Mouse (Mus musculus): ENCODE results near the gene Chid1.
A peak's percentile ranks its signal among the peaks of the same experiment; 100 is the strongest.

Gene Chid1

DNA sequence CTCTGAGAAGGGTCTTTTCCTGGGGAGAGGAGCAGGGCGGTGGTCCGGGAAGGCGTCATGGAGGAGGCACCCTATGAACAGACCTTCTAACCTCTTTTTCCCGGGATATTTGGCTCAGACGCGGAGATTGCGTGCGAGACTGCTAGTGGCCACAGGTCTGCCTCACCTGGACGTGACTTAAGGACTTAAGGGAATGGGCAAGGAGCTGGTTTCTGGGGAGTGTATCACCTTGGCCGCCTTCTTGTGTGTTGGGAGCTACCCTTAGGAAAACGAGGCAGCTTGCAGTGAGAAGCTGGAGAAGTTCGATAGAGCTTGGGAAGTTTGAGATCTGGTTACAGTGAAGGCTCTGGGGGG, 63.9 kb downstream of the Chid1 start:
- DNase-seq = peak in 1 of 2 experiments; percentile 49

- peak; percentile 93 to 94 for DNase-seq
Measured at GRCm38 (mm10) chr7:141475011-141475804, 64.4 kb downstream of the Chid1 start, which contains the start of the genes Polr2l and Tspan4. Gene Polr2l, minus strand, starts transcription at chr7:141475132. Gene Tspan4, plus strand, starts transcription at chr7:141475240.

DNA sequence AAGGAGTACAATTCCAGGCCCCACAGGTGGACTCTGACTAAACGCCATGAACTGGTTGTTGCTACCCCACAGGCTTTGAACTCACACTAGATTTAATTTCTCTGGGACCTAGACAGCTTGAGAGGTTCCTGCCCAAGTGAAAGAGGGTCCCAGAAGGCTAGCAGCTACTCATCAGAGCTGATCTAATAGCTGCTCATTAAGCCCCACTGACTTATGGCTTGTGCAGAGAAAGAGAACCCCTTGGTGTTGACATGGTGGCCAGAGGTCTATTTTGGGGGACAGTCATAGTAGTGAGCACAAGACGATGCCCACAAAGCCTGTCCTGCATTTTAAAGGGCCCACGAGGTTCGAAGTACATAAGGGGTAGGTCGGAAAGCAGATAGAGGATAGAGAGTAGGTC, 65.5 kb downstream of the Chid1 start:
- DNase-seq = peak in 1 of 2 experiments; percentile 12

- peak in 1 of 2 experiments; percentile 22 for DNase-seq
Measured at GRCm38 (mm10) chr7:141472763-141473162, 66.9 kb downstream of the Chid1 start.

- no peak for DNase-seq
Measured at GRCm38 (mm10) chr7:141472226-141472625, 67.4 kb downstream of the Chid1 start.

- DNase-seq = no peak
Measured at GRCm38 (mm10) chr7:141471236-141471635, 68.4 kb downstream of the Chid1 start.

GRCm38 (mm10) chr7:141470637-141470944, 69.1 kb downstream of the Chid1 start:
- no peak for DNase-seq

DNA sequence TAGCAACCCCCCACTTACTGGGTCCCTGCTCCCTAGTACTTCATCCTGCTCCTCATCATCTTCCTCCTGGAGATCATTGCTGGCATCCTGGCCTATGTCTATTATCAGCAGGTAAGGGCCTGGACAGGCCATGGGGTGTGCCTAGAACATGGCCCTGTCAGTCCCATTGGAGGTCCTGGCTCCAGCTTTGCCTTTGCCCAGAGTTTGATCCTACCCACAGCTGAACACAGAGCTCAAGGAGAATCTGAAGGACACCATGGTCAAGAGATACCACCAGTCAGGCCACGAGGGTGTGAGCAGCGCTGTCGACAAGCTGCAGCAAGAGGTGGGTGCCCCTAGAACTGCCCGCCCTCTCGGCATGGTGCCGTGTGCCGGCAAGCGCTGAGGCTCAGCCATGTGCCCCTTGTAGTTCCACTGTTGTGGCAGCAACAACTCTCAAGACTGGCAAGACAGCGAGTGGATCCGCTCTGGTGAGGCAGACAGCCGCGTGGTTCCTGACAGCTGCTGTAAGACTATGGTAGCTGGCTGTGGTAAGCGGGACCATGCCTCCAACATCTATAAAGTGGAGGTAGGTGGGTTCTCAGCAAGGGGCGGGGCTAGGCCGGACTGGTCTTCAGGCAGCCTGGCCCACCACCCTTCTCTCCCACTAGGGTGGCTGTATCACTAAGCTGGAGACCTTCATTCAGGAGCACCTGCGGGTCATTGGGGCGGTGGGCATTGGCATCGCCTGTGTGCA, 69.6 kb downstream of the Chid1 start:
- peak in 1 of 2 experiments; percentile 10 for DNase-seq

DNA sequence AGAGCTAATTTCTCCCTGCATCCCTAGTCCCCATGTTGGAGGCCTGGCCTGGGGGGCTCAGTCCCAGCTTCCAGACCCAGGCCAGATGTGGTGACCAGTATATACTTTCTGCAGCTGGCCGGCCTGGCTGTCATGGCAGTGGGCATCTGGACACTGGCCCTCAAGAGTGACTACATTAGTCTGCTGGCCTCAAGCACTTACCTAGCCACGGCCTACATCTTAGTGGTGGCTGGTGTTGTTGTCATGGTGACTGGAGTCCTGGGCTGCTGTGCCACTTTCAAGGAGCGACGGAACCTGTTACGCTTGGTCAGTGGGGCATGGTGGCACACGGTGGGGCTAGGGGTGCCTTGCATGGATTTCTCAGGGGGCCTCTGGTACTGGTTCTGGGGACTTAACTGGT, 70.3 kb downstream of the Chid1 start:
- peak in 1 of 2 experiments; percentile 13 for DNase-seq

- peak; percentile 74 for DNase-seq
Measured at GRCm38 (mm10) chr7:141468522-141469211, 71.0 kb downstream of the Chid1 start.

GRCm38 (mm10) chr7:141468164-141468521, 71.5 kb downstream of the Chid1 start:
- DNase-seq = peak in 1 of 2 experiments; percentile 26

DNA sequence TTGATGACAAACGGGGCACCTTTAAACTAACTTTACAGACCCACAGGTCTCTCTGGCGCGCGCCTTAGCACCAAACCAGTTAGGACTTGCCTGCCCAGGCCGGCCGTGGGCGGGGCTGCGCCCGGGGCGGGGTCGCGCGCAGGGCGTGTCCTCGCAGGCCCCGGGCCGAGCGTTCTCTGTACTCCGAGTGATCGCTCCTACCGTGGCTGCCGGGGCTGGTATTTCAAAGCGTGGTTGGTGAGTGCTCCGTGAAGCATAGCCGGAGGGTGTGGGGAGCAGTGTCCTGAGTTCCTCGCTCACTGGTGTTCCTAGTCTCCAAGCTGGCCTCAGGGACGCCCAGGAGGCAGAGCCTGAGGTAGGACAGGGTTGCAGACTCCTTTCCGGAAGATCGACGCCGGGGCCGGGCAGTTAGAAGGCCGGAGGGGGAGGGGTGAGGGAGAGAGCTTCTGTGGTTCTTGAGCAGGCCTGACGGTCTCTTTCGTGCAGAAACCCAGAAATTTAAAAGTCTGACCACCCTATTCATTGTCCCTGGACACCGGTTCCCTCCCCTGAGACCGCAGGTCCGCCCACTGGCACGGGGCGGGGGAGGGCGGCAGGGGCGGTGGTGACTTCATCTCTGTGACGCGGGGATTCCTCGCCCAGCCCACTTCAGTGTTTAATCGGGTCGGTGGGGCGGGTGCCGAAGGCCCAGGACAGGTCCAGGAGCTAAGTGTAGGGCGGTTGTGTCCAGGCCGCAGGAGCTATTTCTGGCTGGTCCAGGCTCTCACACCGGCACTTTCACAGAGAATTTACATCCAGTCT, 72.2 kb downstream of the Chid1 start, which contains the start of gene Cd151:
Gene Cd151, plus strand, starts transcription at position 163 of the 801 bp plus-strand sequence.
- peak; percentile 75 to 76 for DNase-seq

- DNase-seq = peak in 1 of 2 experiments; percentile 40
Measured at GRCm38 (mm10) chr7:141466607-141467148, 73.0 kb downstream of the Chid1 start.

- DNase-seq = no peak
Measured at GRCm38 (mm10) chr7:141466045-141466394, 73.6 kb downstream of the Chid1 start.

- no peak for DNase-seq
Measured at GRCm38 (mm10) chr7:141465388-141466044, 74.1 kb downstream of the Chid1 start.

GRCm38 (mm10) chr7:141464603-141465201, 75.0 kb downstream of the Chid1 start:
- peak; percentile 23 to 26 for DNase-seq

GRCm38 (mm10) chr7:141463824-141464602, 75.6 kb downstream of the Chid1 start:
- peak in 1 of 2 experiments; percentile 37 for DNase-seq

GRCm38 (mm10) chr7:141462333-141462821, 77.3 kb downstream of the Chid1 start:
- DNase-seq = peak in 1 of 2 experiments; percentile 48

DNA sequence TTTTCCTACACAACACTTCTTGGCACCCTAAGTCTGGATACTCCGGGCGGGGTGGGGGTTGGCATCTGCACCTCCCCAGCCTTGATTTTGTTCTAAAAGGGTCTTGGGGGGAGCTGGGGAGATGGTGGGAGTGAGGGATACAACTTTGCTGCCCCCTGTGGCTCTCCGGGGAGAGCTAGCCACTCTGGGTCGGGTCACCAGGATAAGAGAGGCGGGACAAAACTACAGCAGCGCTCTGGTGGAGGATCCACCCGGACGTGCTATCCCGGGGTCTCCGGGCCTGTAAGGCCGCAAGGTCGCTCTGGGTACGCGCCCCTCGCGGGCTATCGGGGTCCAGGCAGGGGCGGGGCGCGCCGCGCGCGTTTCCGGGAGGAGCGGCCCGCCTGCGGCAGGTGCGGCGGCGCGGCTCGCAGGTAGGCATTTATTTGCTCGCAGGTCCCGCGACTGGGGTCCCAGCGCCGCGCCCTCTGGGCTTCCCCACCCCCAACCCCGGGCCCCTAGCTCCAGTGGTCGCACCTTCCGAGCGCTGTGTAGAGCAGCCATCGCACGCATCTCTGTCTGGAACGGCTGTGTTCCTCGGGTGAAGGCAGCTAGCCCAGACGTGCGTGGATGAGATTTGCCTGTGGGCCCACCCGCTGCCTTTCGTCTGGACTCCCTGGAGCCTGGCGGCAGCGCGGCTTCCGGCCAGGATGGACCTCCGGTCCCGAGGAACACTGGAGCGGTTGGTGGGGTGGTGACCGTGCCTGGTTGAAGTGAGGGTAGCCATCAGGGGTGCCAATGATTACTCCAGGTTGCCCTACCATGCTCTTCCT, 77.9 kb downstream of the Chid1 start:
- DNase-seq = peak in 1 of 2 experiments; percentile 27

Data from cerebellum, postnatal 10 days (tissue).